Mouse (Mus musculus) olfactory bulb, adult 2 months (tissue): ENCODE measurements around the gene Pfn1. TPM values are rescaled to one million over a fixed set of nuclear protein-coding genes. Genes with fewer than 3 reads are reported as not detected.

Source experiments
- H3K27ac ChIP-seq: fragments of 200-500 bp; 2 replicates; pipeline ENCODE4 v1.5.1; 2012; ENCODE audit warnings: low read depth, low read length; ENCODE audit not compliant: insufficient read depth
- H3K4me1 ChIP-seq: fragments of 200-500 bp; 2 replicates; pipeline ENCODE4 v1.6.1; 2012; ENCODE audit warnings: low read length; ENCODE audit not compliant: control insufficient read depth, insufficient read depth
- H3K4me3 ChIP-seq: fragments of 200-500 bp; 2 replicates; pipeline ENCODE4 v1.5.1; 2012; ENCODE audit warnings: mild to moderate bottlenecking, low read depth, low read length, moderate library complexity; ENCODE audit not compliant: insufficient read depth
- CTCF ChIP-seq: fragments of 200-500 bp; IDR thresholded peaks from 2 replicates; pipeline ENCODE4 v1.5.1; 2012; ENCODE audit warnings: low read depth, mild to moderate bottlenecking, low read length, moderate library complexity; ENCODE audit not compliant: insufficient read depth
- POLR2A ChIP-seq: fragments of 200-500 bp; IDR thresholded peaks from 2 replicates; pipeline ENCODE4 v1.6.1; 2012; ENCODE audit warnings: mild to moderate bottlenecking, low read depth, low read length, moderate library complexity; ENCODE audit not compliant: insufficient read depth
- WGBS: fragments of 180-500 bp; shearing (Covaris S2); methylation state at CpG from one replicate; pipeline ENCODE4 v1.1.7; 2018; 5-methylcytosine and 5-hydroxymethylcytosine counted together
- polyA plus RNA-seq: library from polyadenylated mRNA; stranded (reverse); fragments of >200 nt; gene quantifications from 2 replicates; pipeline ENCODE4 v1.2.4, GENCODE M21; 2012; ENCODE audit warnings: low replicate concordance; ENCODE audit not compliant: missing spikeins, insufficient read depth, insufficient read length

Gene Pfn1
- polyA plus RNA-seq, 1 experiment: 496 TPM

DNA sequence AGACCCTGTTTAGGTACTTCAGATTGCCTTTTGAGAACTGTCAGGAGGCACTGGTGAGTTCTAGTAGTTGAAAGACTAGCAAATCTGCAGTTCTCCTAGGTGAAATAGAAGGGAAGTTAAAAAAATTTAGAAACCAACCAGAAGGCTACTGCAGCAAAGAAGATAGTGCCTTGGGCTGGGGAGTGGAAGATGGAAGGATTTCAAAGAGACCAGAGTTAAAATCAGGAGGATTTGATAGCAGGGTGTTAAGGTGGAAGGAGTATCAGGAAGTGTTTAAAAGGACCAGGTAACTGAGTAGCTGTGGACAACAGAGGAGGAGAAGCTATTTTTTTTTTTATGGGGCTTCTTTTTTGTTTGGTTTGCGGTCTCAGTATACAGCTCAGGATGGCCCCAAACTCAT, 16.7 kb downstream of the Pfn1 start:
- TF ChIP-seq POLR2A (no peak), CTCF (no peak)
- H3K4me1 ChIP-seq: no peaks in the 10 kb centered on the region
- no peak overlapping the region for H3K27ac ChIP-seq
- no peak overlapping the region for H3K4me3 ChIP-seq
- WGBS: 92% methylated on average over 1 of the region's 1 CpGs

- no peak overlapping the region for H3K4me3 ChIP-seq
- 77% methylated on average over 4 of the region's 4 CpGs for WGBS
- TF ChIP-seq CTCF (no peak), POLR2A (no peak)
- H3K4me1 ChIP-seq: no peaks in the 10 kb centered on the region
- no peak overlapping the region for H3K27ac ChIP-seq
Measured at GRCm38 (mm10) chr11:70635601-70636000, 18.8 kb downstream of the Pfn1 start.

- TF ChIP-seq CTCF (no peak), POLR2A (no peak)
- H3K27ac ChIP-seq: no peak overlapping the region
- H3K4me1 ChIP-seq: no peaks in the 10 kb centered on the region
- H3K4me3 ChIP-seq: no peak overlapping the region
- WGBS: 83% methylated on average over 7 of the region's 7 CpGs
Measured at GRCm38 (mm10) chr11:70630129-70630528, 24.3 kb downstream of the Pfn1 start.

DNA sequence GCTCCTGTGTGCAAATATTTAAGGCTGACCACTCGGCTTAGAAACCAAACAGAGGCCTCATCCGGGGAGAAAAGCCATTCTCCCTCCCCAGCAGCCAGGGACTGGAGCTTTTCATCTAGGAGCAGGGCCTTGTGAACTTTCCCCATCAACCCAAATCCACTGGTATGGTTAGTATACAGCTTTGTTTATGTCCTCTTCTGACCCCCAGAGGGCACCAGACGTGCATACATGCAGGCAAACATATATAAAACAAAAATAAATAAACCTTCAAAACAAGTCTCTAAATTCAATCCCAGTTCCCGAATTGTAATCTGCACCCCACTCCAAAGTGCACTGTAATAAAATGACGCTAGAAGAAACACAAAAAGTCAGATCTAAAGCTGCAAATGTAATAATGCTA, 24.9 kb downstream of the Pfn1 start:
- no peak overlapping the region for H3K27ac ChIP-seq
- WGBS: 51% methylated on average over 5 of the region's 5 CpGs
- no peak overlapping the region for H3K4me3 ChIP-seq
- TF ChIP-seq CTCF (no peak), POLR2A (no peak)
- no peaks in the 10 kb centered on the region for H3K4me1 ChIP-seq

GRCm38 (mm10) chr11:70628431-70628830, 26.0 kb downstream of the Pfn1 start:
- Histone ChIP-seq H3K4me1 (no peaks in the 10 kb centered on the region), H3K27ac (no peak overlapping the region), H3K4me3 (no peak overlapping the region)
- 77% methylated on average over 2 of the region's 2 CpGs for WGBS
- TF ChIP-seq CTCF (no peak), POLR2A (no peak)

DNA sequence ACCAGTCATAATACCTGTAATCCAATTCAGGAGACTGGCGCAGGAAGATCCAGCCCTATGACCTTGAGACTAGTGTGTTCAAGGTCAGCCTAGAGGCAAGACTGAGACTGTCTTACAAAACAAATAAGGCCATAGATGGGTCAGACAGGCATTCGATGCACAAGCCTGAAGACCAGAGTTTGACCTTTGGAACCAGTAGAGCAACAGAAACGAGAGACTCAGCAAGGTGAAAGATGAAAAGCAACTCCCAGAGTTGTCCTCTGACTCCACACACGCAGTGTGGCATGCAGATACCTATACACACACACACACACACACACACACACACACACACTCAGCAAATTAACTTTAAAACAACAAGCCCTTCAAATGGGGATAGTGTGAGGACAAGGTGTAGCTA, 27.6 kb downstream of the Pfn1 start:
- Histone ChIP-seq H3K27ac (no peak overlapping the region), H3K4me3 (no peak overlapping the region), H3K4me1 (no peaks in the 10 kb centered on the region)
- TF ChIP-seq POLR2A: no peak
- TF ChIP-seq CTCF: no peak
- WGBS: 84% methylated on average over 4 of the region's 4 CpGs

DNA sequence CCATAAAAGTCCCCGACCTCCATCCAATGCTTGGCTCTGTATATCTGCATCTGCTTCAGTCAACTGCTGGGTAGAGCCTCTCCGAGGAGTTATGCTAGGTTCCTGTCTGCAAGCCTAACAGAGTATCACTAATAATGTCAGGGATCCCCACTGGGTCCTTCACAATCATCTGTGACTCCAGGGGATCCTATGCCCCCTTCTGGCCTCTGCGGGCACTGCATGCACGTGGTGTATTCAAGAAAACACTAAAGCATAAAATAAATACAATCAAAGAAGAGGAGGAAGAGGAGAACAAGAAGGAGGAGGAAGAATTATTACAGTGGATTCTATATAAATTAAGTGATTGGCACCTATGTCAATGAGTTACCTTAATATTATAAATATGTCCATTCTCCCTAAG, 29.0 kb downstream of the Pfn1 start:
- no peak overlapping the region for H3K27ac ChIP-seq
- no peaks in the 10 kb centered on the region for H3K4me1 ChIP-seq
- WGBS: 32% methylated on average over 4 of the region's 4 CpGs
- TF ChIP-seq POLR2A: no peak
- TF ChIP-seq CTCF: no peak
- H3K4me3 ChIP-seq: no peak overlapping the region

DNA sequence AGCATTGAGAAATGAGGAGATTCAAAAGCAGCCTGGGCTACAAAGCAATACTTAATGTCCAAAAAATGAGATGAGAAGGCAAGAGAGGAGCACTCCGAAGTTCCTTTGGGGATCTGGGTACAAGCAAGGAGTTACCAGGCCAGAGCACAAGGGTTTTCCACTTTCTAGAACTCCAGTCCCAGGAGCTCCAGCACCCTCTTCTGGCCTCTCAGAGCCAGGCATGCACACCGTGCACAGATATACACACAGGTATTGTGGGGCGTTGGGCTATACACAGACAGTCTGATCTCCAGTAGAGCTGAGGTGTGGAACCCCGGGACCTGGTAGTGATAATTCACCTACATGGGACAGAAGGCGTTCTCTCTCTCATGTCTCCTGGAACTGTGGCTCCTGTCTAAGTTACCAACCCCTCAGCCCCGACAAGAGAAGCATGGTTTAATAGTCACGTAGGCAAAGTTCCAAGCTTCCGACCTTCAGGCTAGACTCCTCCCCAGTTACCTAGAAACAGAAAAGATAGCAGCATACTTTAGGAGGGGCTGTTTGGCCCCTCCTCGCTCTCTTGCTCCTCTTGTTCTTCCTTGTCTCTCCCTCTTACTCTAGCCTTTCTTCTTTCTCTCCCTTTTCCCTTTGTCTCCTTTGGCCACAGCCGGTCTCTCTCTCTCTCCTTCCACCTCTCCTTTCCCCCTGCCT, 31.2 kb downstream of the Pfn1 start:
- Histone ChIP-seq H3K27ac (no peak overlapping the region), H3K4me3 (no peak overlapping the region), H3K4me1 (no peaks in the 10 kb centered on the region)
- no peak for TF ChIP-seq CTCF
- TF ChIP-seq POLR2A: no peak
- 85% methylated on average over 10 of the region's 10 CpGs for WGBS

DNA sequence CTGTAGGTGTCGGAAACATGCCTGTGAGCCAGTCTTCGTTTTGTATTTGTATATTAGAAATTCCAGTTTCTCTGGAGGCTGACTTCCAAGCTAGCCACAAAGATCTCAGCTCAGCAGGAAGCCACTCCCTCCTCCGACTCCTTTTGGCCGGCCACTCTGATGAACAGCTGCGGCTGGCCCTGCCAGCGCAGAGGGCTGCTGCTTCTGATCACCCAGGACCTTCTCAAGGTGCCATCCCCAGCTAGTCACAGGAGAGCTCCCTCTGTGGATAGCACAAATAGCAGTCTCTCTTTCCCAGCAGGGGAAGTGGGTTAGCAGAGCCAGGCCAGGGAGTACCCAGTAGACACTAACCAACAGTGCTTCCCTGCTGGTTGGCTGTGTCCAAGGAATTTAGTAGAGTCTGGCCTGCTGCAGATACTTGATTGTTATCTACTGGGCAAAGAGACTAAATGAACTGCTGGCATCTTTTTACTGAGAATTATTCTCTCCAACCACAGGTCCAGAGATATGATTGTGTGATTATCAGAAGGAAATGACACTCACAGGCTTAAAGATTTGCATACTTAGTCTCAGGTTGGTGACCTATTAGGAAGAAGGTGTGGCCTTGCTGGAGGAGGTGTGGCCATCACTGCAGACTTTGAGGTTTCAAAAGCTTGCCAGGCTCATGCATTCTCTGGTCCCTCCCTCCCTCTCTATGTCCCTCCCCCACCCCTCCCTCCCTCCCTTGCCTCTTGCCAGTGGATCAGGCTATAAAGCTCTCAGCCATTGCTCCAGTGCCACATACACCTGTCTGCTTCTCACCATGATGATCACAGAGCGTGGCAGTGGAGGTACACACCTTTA, 32.3 kb downstream of the Pfn1 start:
- no peak overlapping the region for H3K4me3 ChIP-seq
- TF ChIP-seq POLR2A: no peak
- TF ChIP-seq CTCF: no peak
- no peaks in the 10 kb centered on the region for H3K4me1 ChIP-seq
- no peak overlapping the region for H3K27ac ChIP-seq
- WGBS: 50% methylated on average over 7 of the region's 7 CpGs

GRCm38 (mm10) chr11:70619101-70619500, 35.3 kb downstream of the Pfn1 start, which contains the start of gene Chrne:
Gene Chrne (minus strand): TSS chr11:70619216.
- 47% methylated on average over 1 of the region's 1 CpGs for WGBS

More at GRCm38 (mm10) chr11:70619101-70619500, 35.3 kb downstream of the Pfn1 start, which contains the start of gene Chrne:
- peaks cover 11% of the 10 kb centered on the region for H3K4me1 ChIP-seq
- H3K4me3 ChIP-seq: no peak within 1 kb of the TSS
- TF ChIP-seq POLR2A (no peak), CTCF (no peak)
- H3K27ac ChIP-seq: no peak within 1 kb of the TSS
